Mouse (Mus musculus) hematopoietic stem cell, adult 5-6 weeks (primary cell): ENCODE data around the gene Spata17. TPM values are rescaled to one million over a fixed set of nuclear protein-coding genes. Genes with fewer than 3 reads are reported as not detected.

Source experiments
- ATAC-seq, 2 experiments: fragments of 125-278 bp in 1 of 2; replicated peaks in 1 of 2; 2 replicates each; pipeline ENCODE4 v1.8.0; 2016 to 2017; ENCODE audit warnings: inconsistent platforms in 2 of 2, mild to moderate bottlenecking in 2 of 2, moderate number of reproducible peaks in 2 of 2, low read depth in 1 of 2, moderate TSS enrichment in 1 of 2; ENCODE audit not compliant: low FRiP score in 2 of 2, poor library complexity in 2 of 2, severe bottlenecking in 2 of 2, insufficient read depth in 1 of 2, low TSS enrichment in 1 of 2
- total RNA-seq: library from RNA; stranded (forward); fragments of 172-1452, 232-1000 nt; gene quantifications from 2 replicates; pipeline ENCODE4 v1.2.3, GENCODE M21; 2017

Spata17 gene
- total RNA-seq, 1 experiment from 2014 or later, result not detected

- no peak for ATAC-seq
These were observed 97.2 kb downstream of the Spata17 start for GRCm38 (mm10) chr1:187118108-187118507.

DNA sequence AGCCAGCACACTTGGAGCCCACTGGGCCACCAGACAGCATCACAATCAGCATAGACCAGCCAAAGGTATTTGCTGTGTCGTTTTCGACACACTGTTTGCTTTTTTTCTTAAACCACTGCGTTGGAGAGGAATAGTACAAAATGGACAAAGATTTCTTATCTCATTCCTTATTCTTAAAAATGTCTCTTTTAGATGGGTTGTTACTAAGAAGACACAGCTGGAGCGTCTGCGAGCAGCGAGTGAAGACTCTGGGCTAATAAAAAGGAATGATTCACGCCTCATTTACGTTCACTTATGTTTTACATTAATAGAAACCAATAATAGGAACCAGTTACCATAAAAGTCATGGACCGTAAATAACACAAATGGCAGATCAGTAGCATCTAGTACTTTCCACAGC lies 101.5 kb downstream of the Spata17 start:
- no peak for ATAC-seq

DNA sequence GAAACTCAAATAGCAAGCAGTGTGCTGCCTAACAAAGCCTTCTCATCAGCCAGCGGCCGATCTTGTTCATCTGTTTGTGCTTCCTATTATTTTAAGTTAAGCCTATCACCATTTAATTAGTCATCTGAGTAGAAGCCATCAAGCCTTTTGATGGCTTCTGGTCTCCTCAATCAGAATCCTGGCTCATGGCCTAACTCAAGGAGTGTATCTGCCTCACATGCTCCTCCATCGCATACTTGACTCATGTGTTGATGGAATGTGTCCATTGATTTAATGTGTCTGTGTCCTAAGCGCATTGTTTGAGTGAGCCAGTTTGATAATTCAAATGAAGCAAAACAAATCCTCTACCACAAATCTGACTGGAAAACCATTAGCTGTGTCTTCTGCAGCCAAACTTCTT lies 113.1 kb downstream of the Spata17 start:
- no peak for ATAC-seq

- ATAC-seq, result no peak
These were observed 114.1 kb downstream of the Spata17 start for GRCm38 (mm10) chr1:187101202-187101601.

DNA sequence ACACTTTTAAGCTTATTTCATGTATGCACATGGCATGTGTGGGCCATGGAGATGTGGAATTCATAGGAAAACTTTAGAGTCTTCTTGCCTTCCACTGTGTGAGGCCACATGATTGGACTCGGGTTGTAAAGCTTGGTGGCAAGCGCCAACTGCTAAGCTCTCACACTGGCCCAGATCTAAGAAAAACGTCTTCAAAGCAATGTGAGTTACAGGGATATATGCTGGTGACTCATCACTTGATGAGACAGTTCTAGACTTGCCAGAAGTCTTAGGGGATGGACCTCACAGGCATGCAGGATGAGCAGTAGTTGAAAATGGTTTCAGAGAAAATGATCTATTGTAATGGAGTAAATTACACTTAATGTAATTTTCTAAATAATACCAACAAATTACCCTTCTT lies 114.6 kb downstream of the Spata17 start:
- no peak for ATAC-seq

- no peak for ATAC-seq
These were observed 117.0 kb downstream of the Spata17 start for GRCm38 (mm10) chr1:187098285-187098684.

DNA sequence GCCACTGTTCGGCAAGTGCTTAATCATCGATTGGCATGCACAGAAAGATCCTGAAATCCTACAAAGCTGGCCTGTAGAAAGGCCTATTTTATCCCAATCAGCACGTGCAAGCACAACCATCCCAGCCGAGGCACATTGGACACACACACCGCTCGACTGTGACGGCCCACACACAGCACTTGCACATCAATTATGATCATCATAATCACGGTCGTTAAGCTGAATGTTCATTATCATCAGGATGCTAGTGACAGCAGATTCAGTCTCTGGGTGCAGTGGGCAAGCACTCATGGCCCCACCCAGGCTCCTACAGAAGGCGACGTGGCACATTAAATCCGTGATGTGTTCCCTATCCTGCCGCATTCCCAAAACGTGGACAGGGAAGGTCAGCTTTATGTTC lies 122.7 kb downstream of the Spata17 start:
- no peak for ATAC-seq

DNA sequence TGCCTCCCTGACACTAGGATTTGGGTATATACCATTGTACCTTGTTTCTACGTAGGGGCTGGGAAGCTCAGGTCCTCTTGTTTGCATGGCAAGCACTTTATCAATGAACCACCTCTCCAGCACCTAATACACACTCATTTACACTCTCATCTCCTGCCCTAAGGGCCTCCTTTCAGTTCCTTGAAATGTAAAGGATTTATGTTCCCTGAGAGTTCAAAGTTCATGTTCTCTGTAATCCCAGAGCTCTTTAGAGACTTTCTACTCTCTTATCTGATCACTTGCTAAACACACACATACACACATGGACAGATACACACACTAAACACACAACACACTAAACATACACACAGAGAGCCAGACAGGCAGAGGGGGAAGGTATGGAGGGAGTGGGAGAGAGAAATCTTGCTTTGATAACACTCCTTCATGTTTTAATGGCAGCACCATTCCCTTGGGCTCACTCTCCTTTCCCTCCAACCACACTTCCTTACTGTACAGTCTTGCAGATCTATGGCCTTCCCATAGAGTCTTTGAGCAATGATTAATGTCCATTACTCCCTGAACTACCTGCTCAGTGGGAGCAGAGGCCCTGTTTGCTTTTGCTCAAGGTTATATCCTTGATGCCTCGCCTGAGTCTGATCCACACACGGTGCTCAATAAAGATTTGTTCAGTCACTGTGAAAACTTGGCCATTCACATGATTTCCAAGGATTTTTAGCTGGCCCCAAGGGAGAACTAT lies 126.4 kb downstream of the Spata17 start:
- no peak for ATAC-seq

GRCm38 (mm10) chr1:187086027-187086426 lies 129.2 kb downstream of the Spata17 start:
- no peak for ATAC-seq

DNA sequence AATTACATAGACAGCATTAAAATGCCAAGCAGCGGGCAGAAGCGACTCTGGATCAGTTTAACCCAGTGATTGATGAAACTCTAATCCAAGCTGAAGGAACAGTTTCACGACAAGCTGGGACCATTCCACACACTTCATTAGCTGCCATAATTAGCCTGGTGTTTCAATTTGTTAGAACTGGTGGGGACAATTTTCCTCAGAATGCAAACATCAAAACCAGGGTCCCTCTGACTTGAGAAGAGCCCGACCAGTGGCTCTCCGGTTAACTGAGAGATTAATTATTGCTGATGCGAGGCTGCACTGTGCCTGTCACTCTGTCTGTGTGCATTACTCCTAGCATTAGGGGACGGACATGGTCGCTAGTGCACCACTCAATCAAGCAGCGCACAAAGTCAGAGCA lies 137.9 kb downstream of the Spata17 start:
- no peak for ATAC-seq

DNA sequence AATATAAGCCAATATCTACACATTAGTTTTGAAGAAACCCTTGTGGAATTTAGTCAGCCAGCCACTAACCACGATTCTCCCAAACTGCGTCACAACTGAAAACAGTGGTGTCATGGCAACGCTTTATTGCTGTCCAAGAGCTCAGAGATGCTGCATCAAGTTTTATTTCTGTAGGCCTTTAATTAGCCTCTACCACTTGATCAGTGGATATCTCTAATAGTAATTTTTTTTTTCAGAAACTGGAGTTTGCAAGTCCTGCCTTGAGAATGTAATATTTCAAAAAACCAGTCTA lies 138.3 kb downstream of the Spata17 start:
- ATAC-seq, result no peak

DNA sequence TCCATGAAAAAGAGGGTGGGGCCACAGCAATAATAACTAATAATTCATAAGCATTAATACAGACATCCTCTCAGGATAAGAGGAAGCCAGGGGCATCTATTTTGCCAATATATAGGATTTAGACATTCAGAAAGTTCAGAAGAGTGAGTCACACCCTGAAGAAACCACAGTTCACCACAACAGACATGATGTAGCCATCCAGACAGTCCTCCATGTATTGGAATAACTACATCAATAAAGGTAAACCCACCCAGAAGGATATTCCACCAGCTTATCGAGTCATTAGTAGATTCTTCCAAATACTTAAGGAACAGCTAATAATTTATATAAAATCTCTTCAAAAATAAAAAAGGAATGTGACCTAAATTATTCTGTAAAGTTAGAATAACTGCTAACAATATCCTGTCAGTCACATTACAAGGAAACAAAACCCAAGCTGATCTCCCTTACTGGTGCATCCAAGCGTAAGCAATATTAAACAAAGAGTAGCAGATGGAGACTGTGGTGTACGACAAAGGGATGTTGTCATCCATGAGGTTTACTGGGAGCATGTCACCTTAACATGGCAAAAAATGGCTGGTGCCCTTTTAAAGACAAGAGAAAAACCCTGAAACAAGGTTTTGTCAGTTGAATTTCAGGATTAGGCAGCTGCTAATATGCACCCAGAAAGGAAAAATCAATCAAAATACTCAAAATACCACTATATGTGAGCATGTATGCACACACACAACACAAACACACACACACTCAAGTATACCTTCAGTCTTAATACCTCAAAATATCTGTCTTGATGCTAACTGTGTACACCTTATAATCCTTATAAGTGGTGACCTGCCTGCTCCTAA lies 138.8 kb downstream of the Spata17 start:
- no peak for ATAC-seq

GRCm38 (mm10) chr1:187059874-187060273 lies 155.4 kb downstream of the Spata17 start:
- ATAC-seq, result no peak

DNA sequence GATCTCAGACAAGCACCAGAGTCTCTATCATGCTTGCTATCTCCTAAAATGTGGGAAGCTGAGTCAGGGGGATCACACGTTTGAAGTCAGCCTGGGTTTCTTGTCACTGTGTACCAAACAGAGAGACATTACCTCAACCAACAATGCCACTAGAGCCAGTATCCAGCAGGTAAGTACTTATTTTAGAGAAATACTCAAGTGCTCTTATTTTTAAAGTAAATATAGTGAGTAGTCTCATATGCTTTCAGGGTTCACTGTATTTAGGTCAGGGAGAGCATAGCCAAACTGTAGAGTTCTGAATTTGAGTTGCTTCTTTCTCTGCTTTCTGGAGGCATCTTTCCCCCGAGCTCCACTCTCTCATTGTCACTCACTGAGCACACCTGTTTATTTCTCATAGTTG lies 160.9 kb downstream of the Spata17 start:
- no peak for ATAC-seq

DNA sequence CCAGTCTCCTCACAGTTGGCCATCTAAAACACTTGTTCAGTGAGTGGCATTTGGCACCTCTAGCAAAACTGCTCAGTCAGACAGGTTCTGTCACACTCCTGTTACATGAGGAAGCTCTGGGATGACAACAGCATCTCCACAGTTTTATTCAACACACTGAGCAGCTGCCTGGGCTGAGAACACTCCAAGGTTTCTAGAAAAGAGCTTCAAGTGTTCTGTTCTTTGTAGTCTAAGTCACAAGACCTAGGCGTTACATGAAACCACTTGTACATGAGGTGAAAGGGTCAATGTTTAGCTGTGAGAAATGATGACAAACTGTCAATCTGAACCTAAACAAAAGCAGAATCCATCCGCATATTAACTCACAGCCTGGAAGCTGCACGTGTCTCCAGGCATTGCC lies 161.4 kb downstream of the Spata17 start:
- ATAC-seq, result no peak

GRCm38 (mm10) chr1:187052532-187052931 lies 162.7 kb downstream of the Spata17 start:
- ATAC-seq, result no peak

- no peak for ATAC-seq
These were observed 164.0 kb downstream of the Spata17 start for GRCm38 (mm10) chr1:187051296-187051695.

DNA sequence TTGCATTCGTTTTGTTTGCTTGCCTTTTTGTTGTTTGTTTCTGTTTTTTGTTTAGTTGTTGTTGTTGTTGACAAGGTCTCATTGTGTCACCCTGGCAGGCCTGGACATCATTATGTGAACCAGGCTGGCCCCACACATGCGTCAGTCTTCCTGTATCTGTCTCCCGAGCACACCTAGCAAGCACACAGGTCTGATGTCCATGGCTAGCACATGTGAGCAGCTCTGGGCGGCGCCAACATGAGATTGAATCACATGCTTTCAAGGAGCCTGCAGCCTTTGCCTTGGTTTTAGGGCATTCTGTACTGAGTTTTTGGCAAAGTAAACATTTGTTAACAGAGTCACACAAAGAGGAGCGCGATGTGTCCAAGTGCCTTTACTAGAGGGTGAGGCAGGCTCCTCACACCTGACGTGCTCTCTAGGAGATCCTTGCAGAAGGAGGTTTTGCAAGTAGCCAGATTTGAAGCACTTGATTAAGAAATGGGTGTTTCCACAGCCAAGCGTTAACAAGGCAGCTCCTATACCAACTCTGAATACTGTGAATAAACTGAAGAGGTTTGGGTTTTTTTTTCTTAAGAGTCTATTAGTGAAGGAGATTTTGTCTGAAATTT lies 166.5 kb downstream of the Spata17 start:
- no peak for ATAC-seq
